Mouse (Mus musculus): Measurements from ENCODE around the gene Uso1. TPM values are rescaled to one million over a fixed set of nuclear protein-coding genes. Genes with fewer than 3 reads are reported as not detected.
"Not testable (repeated sequence)": the region's sequence is repeated elsewhere in the genome, so short reads cannot be mapped to it uniquely, and the experiment has no call there.

The Uso1 gene
- polyA plus RNA-seq, 1 experiment from 2014 or later, result 30.2 TPM

- Histone ChIP-seq H3K9me3 (peaks cover 3% of the 10 kb centered on the region; the same call in 1 of the 2 replicates), H3K36me3 (peaks cover 17% of the 10 kb centered on the region), H3K4me3 (peak overlapping the region; percentile 18), H3K27ac (replicated peaks) (peak overlapping the region; percentile 74), H3K4me1 (peaks cover 36% of the 10 kb centered on the region), H3K9ac (no peak overlapping the region), H3K4me2 (peak overlapping the region; percentile 60), H3K27me3 (replicated peaks) (no peaks in the 10 kb centered on the region)
- ATAC-seq (ENCODE audit: extremely low read depth, insufficient number of reproducible peaks, low FRiP score, low TSS enrichment), result no peak
- WGBS, result 85% methylated on average over 10 of the region's 10 CpGs
Measured at GRCm38 (mm10) chr5:92127751-92128150, 10.0 kb upstream of the Uso1 start.

DNA sequence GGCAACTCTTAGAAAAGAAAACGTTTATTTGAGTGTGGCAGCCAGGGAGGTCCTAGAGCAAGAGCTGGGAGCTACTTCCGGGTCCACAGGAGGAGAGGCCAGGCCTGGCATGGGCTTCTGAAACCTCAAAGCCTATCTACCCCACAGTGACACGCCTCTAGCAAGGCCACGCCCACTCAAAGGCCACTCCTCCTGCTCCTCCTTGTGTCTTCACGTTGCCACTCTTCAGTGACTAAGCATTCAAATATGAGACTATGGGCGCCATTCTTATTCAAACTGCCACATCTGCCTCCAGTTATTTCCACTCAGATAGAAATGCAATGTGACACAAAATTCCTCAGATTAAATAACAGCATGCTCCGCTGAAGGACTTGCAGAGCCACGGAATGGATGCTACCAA lies 9.2 kb upstream of the Uso1 start:
- 12% methylated on average over 8 of the region's 8 CpGs for WGBS
- peak overlapping the region; percentile 18 for H3K4me3 ChIP-seq
- H3K27me3 ChIP-seq (replicated peaks), result no peaks in the 10 kb centered on the region
- H3K9me3 ChIP-seq, result peaks cover 3% of the 10 kb centered on the region; the same call in 1 of the 2 replicates
- peak; percentile 79 for ATAC-seq (ENCODE audit: extremely low read depth, insufficient number of reproducible peaks, low FRiP score, low TSS enrichment)
- peak overlapping the region; percentile 60 for H3K4me2 ChIP-seq
- peaks cover 36% of the 10 kb centered on the region for H3K4me1 ChIP-seq
- peak overlapping the region; percentile 74 for H3K27ac ChIP-seq (replicated peaks)
- peaks cover 15% of the 10 kb centered on the region; the same call in 1 of the 2 replicates for H3K36me3 ChIP-seq
- H3K9ac ChIP-seq, result peak overlapping the region; percentile 37; the same call in 1 of the 2 replicates

GRCm38 (mm10) chr5:92129321-92129768 lies 8.4 kb upstream of the Uso1 start:
- H3K36me3 ChIP-seq, result peaks cover 15% of the 10 kb centered on the region; the same call in 1 of the 2 replicates
- H3K9me3 ChIP-seq, result peaks cover 3% of the 10 kb centered on the region; the same call in 1 of the 2 replicates
- H3K9ac ChIP-seq, result no peak overlapping the region
- H3K27me3 ChIP-seq (replicated peaks), result no peaks in the 10 kb centered on the region
- peaks cover 36% of the 10 kb centered on the region for H3K4me1 ChIP-seq
- peak overlapping the region; percentile 74 for H3K27ac ChIP-seq (replicated peaks)
- peak overlapping the region; percentile 60 for H3K4me2 ChIP-seq
- 0 out of 2 replicates have a peak overlapping the region, but pooled peaks have one; percentile 18 for H3K4me3 ChIP-seq
- WGBS, result 69% methylated on average over 1 of the region's 1 CpGs
- ATAC-seq (ENCODE audit: extremely low read depth, insufficient number of reproducible peaks, low FRiP score, low TSS enrichment), result no peak

GRCm38 (mm10) chr5:92130040-92130682 lies 7.6 kb upstream of the Uso1 start:
- Histone ChIP-seq H3K27me3 (replicated peaks) (no peaks in the 10 kb centered on the region), H3K4me2 (no peak overlapping the region), H3K9ac (no peak overlapping the region), H3K36me3 (peaks cover 11% of the 10 kb centered on the region; the same call in 1 of the 2 replicates), H3K9me3 (peaks cover 3% of the 10 kb centered on the region; the same call in 1 of the 2 replicates), H3K27ac (replicated peaks) (no peak overlapping the region; the same call in 1 of the 2 replicates), H3K4me3 (no peak overlapping the region), H3K4me1 (peaks cover 36% of the 10 kb centered on the region)
- WGBS, result 82% methylated on average over 6 of the region's 6 CpGs
- no peak for ATAC-seq (ENCODE audit: extremely low read depth, insufficient number of reproducible peaks, low FRiP score, low TSS enrichment)

DNA sequence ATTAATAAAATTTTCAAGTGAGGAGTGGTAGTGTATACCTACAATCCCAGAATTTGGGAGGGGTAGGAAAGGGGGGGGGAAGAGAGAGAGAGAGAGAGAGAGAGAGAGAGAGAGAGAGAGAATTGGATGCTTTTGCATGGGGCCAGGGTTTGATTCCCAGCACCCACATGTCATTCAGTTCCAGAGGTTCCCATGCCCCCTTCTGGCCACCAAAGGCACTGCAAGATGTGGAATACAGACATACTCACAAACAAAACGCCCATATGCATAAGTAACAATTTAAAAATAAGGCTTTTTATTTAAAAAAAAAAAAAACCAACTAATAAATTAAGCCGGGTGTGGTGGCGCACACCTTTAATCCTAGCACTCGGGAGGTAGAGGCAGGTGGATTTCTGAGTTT lies 5.6 kb upstream of the Uso1 start:
- Histone ChIP-seq H3K4me2 (no peak overlapping the region), H3K4me1 (peaks cover 40% of the 10 kb centered on the region), H3K36me3 (peaks cover 10% of the 10 kb centered on the region; the same call in 1 of the 2 replicates), H3K27me3 (replicated peaks) (no peaks in the 10 kb centered on the region), H3K4me3 (no peak overlapping the region), H3K9ac (no peak overlapping the region), H3K9me3 (peaks cover 3% of the 10 kb centered on the region; the same call in 1 of the 2 replicates), H3K27ac (replicated peaks) (no peak overlapping the region)
- ATAC-seq (ENCODE audit: extremely low read depth, insufficient number of reproducible peaks, low FRiP score, low TSS enrichment), result no peak
- 93% methylated on average over 4 of the region's 4 CpGs for WGBS

DNA sequence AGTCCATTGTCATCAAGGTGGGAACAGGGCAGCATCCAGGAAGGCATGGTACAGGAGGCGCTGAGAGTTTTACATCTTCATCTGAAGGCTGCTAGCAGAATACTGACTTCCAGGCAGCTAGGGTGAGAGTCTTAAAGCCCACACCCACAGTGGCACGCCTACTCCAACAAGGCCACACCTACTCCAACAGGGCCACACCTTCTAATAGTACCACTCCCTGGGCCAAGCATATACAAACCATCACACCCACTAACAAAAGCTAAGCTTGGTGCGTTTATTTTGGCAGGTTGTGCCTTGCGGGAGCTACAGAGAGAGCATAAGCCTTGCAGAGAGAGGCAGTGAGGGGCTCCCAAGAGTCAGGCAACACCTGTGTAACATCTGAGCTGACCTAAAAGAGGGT lies 4.7 kb upstream of the Uso1 start:
- 69% methylated on average over 4 of the region's 4 CpGs for WGBS
- H3K9ac ChIP-seq; H3K27me3 ChIP-seq (replicated peaks); H3K36me3 ChIP-seq; H3K4me3 ChIP-seq; H3K27ac ChIP-seq (replicated peaks); H3K4me2 ChIP-seq; H3K9me3 ChIP-seq; ATAC-seq (ENCODE audit: extremely low read depth, insufficient number of reproducible peaks, low FRiP score, low TSS enrichment): not testable (repeated sequence)
- H3K4me1 ChIP-seq, result peaks cover 31% of the 10 kb centered on the region

- Histone ChIP-seq H3K9me3 (peaks cover 3% of the 10 kb centered on the region; the same call in 1 of the 2 replicates), H3K9ac (no peak overlapping the region), H3K27me3 (replicated peaks) (no peaks in the 10 kb centered on the region), H3K36me3 (peaks cover 10% of the 10 kb centered on the region; the same call in 1 of the 2 replicates), H3K27ac (replicated peaks) (no peak overlapping the region), H3K4me3 (no peak overlapping the region), H3K4me2 (no peak overlapping the region), H3K4me1 (peaks cover 29% of the 10 kb centered on the region)
- WGBS, result 87% methylated on average over 3 of the region's 3 CpGs
- no peak for ATAC-seq (ENCODE audit: extremely low read depth, insufficient number of reproducible peaks, low FRiP score, low TSS enrichment)
Measured at GRCm38 (mm10) chr5:92134934-92135333, 2.8 kb upstream of the Uso1 start.

DNA sequence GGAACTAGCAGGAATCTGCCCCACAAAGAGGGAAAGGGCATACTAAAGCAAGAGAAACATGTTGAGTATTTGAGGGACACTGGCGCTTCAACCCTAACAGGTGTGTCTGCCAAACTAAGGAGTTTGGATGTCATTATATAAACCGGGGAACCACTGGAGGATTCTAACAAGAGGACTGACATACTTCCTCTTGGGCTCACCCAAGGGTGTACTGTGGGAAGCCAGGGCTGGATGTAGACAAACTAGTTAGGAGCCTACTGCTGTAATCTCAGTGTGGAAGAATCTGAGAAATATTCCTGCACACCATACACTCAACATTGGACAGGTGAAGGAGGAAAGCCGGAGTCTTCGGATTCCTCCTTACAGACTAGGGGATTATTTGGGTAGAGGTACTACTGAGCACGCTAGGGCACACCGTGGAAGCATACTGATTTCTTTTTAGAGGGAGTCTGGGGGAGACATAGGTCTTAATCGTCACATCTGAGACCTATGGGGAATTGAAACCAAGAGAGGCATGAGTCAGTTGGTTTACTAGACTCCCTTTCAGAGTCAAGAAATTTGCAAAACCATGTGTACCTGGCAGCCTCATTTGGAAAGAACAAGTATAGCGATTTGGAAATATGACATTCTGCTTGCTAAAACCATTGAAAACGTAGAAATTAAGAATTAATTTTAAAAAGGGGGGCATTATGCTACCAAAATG lies 1.1 kb upstream of the Uso1 start:
- Histone ChIP-seq H3K9ac (peak overlapping the region; percentile 82), H3K36me3 (peaks cover 4% of the 10 kb centered on the region; the same call in 1 of the 2 replicates), H3K4me2 (peak overlapping the region; percentile 87), H3K4me1 (peaks cover 30% of the 10 kb centered on the region), H3K9me3 (no peaks in the 10 kb centered on the region; the same call in 1 of the 2 replicates), H3K27me3 (replicated peaks) (no peaks in the 10 kb centered on the region), H3K27ac (replicated peaks) (no peak overlapping the region), H3K4me3 (peak overlapping the region; percentile 74)
- no peak for ATAC-seq (ENCODE audit: extremely low read depth, insufficient number of reproducible peaks, low FRiP score, low TSS enrichment)
- 59% methylated on average over 9 of the region's 9 CpGs for WGBS

GRCm38 (mm10) chr5:92138093-92138621 lies 419 bp downstream of the Uso1 start:
- Histone ChIP-seq H3K4me2 (peak overlapping the region; percentile 80), H3K9ac (peak overlapping the region; percentile 93), H3K4me1 (peaks cover 43% of the 10 kb centered on the region), H3K4me3 (peak overlapping the region; percentile 74), H3K27me3 (replicated peaks) (no peaks in the 10 kb centered on the region), H3K9me3 (no peaks in the 10 kb centered on the region), H3K27ac (replicated peaks) (peak overlapping the region; percentile 83), H3K36me3 (peaks cover 2% of the 10 kb centered on the region; the same call in 1 of the 2 replicates)
- ATAC-seq (ENCODE audit: extremely low read depth, insufficient number of reproducible peaks, low FRiP score, low TSS enrichment), result peak; percentile 65
- WGBS, result 0% methylated on average over 21 of the region's 43 CpGs

DNA sequence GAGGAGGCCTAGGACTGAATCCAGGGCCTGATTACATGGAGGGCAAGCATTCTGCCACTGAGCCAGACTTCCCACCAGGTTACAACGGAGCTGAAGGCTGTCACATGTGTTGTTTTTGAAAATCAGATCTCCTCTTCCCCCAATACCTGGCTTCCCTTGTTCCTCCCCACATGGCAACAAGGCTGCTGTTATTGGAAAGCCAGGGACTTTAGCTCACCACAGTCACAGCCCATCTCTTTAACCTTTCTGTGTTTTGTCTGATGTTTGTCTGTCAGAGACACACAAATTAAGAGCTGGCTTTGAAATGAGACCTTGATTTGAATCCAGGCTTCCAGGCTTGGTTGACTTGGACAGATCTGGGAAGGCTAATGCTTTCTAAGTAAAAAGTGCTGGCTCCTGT lies 1.5 kb downstream of the Uso1 start:
- no peaks in the 10 kb centered on the region for H3K36me3 ChIP-seq
- H3K27me3 ChIP-seq (replicated peaks), result no peaks in the 10 kb centered on the region
- peak overlapping the region; percentile 93 for H3K9ac ChIP-seq
- H3K9me3 ChIP-seq, result no peaks in the 10 kb centered on the region
- H3K4me3 ChIP-seq, result peak overlapping the region; percentile 74
- H3K27ac ChIP-seq (replicated peaks), result no peak overlapping the region
- WGBS, result 14% methylated on average over 1 of the region's 1 CpGs
- peaks cover 53% of the 10 kb centered on the region for H3K4me1 ChIP-seq
- H3K4me2 ChIP-seq, result peak overlapping the region; percentile 80
- no peak for ATAC-seq (ENCODE audit: extremely low read depth, insufficient number of reproducible peaks, low FRiP score, low TSS enrichment)

DNA sequence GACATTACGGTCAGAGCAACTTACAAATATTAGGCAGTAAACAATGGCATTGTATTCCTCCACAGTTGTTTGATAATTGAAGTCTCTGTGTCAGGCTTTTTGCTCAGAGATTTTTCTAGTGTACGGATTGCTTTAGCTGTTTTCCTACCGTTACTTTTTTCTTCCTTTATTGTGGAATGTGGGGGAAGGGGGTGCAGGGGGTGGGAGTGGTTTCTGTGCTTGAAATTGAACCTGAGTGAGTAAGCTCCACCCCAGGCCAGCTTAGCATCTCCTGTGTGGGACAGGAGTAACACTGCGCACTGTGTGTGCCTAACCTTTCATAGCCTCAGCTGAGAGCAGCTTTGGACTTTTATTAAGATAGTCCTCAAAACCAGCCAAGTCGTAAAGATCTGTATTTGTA lies 4.0 kb downstream of the Uso1 start:
- no peak overlapping the region for H3K27ac ChIP-seq (replicated peaks)
- H3K27me3 ChIP-seq (replicated peaks), result no peaks in the 10 kb centered on the region
- no peak overlapping the region for H3K4me2 ChIP-seq
- WGBS, result 85% methylated on average over 5 of the region's 5 CpGs
- peaks cover 56% of the 10 kb centered on the region for H3K4me1 ChIP-seq
- peaks cover 4% of the 10 kb centered on the region; the same call in 1 of the 2 replicates for H3K36me3 ChIP-seq
- no peaks in the 10 kb centered on the region for H3K9me3 ChIP-seq
- H3K9ac ChIP-seq, result 0 out of 2 replicates have a peak overlapping the region, but pooled peaks have one; percentile 33
- no peak overlapping the region for H3K4me3 ChIP-seq
- no peak for ATAC-seq (ENCODE audit: extremely low read depth, insufficient number of reproducible peaks, low FRiP score, low TSS enrichment)

All from heart, embryonic 13.5 days (tissue).